Mouse (Mus musculus) midbrain, embryonic 10.5 days (tissue): ENCODE results near the gene Tmc4. TPM values are rescaled to one million over a fixed set of nuclear protein-coding genes. Genes with fewer than 3 reads are reported as not detected.
"Not testable (repeated sequence)": the region's sequence is repeated elsewhere in the genome, so short reads cannot be mapped to it uniquely, and the experiment has no call there.

Experiments used
- DNase-seq: peaks from one replicate; pipeline ENCODE4 v3.0.0-alpha.2; 2017; ENCODE audit warnings: low spot score
- H3K27ac ChIP-seq: fragments of 300-500 bp; sonication (generic); replicated peaks from 2 replicates; pipeline ENCODE4 v1.5.1; 2016; ENCODE audit warnings: mild to moderate bottlenecking
- H3K27me3 ChIP-seq: fragments of 300-500 bp; sonication (generic); 2 replicates; pipeline ENCODE4 v1.6.1; 2016; ENCODE audit warnings: low read depth, mild to moderate bottlenecking; ENCODE audit not compliant: poor library complexity, severe bottlenecking
- H3K36me3 ChIP-seq: fragments of 300-500 bp; sonication (generic); 2 replicates; pipeline ENCODE4 v1.6.1; 2016; ENCODE audit warnings: mild to moderate bottlenecking, moderate library complexity
- H3K4me1 ChIP-seq: fragments of 300-500 bp; sonication (generic); 2 replicates; pipeline ENCODE4 v1.6.1; 2016
- H3K4me3 ChIP-seq: fragments of 300-500 bp; sonication (generic); 2 replicates; pipeline ENCODE4 v1.5.1; 2016; ENCODE audit warnings: mild to moderate bottlenecking, moderate library complexity
- H3K9me3 ChIP-seq: fragments of 300-500 bp; sonication (generic); replicated peaks from 2 replicates; pipeline ENCODE4 v1.6.1; 2016; ENCODE audit warnings: mild to moderate bottlenecking
- WGBS: fragments of 180-500 bp; shearing (Covaris S2); methylation state at CpG from one replicate; pipeline ENCODE4 v1.1.7; 2016; 5-methylcytosine and 5-hydroxymethylcytosine counted together
- polyA plus RNA-seq: library from polyadenylated mRNA; unstranded; fragments of >200 nt; fragmentation: Nextera tagmentation; extraction: Ambion mirVana; gene quantifications from 2 replicates; pipeline ENCODE4 v1.2.1, GENCODE M21; 2016

Gene Tmc4
- polyA plus RNA-seq: 3.1 TPM in 2 replicates

DNA sequence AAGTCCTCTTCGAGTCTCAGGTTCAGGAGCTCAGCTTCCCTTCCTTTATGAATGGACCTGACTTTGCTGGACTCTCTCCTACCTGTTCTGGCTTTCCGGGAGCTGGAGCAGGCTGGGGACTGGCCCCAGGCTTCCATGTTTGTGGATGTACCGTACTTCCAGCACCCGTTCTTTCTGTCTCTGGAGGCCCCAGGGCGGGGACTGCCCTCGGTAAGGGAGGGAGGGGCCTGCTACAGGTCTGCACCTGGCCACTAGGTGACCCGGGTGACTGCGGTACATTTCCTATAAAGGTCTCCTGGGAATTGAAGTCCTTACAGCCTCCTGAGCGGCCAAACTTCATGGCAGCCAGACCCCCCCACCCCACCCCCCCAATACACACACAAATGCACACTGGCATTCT lies at the start of gene Tmc4:
TSS of gene Tmc4 (minus strand) at position 212 of the 400 bp plus-strand sequence.
- Histone ChIP-seq H3K4me1 (peaks cover 3% of the 10 kb centered on the region; the same call in 1 of the 2 replicates), H3K36me3 (peaks cover 15% of the 10 kb centered on the region; the same call in 1 of the 2 replicates), H3K27ac (no peak within 1 kb of the TSS), H3K4me3 (no peak within 1 kb of the TSS), H3K9me3 (no peaks in the 10 kb centered on the region), H3K27me3 (no peaks in the 10 kb centered on the region)
- DNase-seq: no peak
- 59% methylated on average over 9 of the region's 9 CpGs for WGBS

- not testable (repeated sequence) for H3K27ac ChIP-seq, DNase-seq, H3K4me1 ChIP-seq, H3K9me3 ChIP-seq, H3K4me3 ChIP-seq, H3K27me3 ChIP-seq, H3K36me3 ChIP-seq
These were observed 48.1 kb upstream of the Tmc4 start for GRCm38 (mm10) chr7:3725459-3725858.

- not testable (repeated sequence) for H3K9me3 ChIP-seq, H3K27me3 ChIP-seq, H3K27ac ChIP-seq, H3K4me3 ChIP-seq, H3K4me1 ChIP-seq, H3K36me3 ChIP-seq, DNase-seq
- WGBS: 56% methylated on average over 1 of the region's 3 CpGs
These were observed 42.9 kb upstream of the Tmc4 start, which contains the start of gene Pirb for GRCm38 (mm10) chr7:3720268-3720667. Gene Pirb, minus strand, starts transcription at chr7:3720391.

DNA sequence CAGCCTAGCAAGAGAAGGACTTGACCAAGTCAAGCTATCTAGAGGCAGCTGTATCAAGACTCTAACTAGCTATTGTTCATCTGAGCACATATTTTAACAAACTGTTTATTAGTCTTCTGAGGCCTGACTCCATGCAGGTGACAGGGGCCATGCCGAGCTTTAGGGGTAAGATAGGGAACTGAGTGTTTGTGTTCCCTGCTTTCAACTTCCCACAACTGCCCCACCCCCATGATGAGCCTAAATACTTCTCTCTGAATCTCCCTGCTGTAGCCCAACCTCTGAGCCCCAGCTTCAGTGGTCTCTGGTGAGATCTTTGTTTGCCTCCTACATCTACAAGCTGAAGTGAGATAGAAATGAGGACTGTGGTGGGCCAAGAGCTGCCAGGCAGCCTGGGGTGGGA lies 37.9 kb upstream of the Tmc4 start:
- Histone ChIP-seq H3K4me1 (no peaks in the 10 kb centered on the region), H3K4me3 (no peak overlapping the region), H3K36me3 (no peaks in the 10 kb centered on the region), H3K27me3 (no peaks in the 10 kb centered on the region), H3K9me3 (no peaks in the 10 kb centered on the region), H3K27ac (no peak overlapping the region)
- 80% methylated on average over 1 of the region's 1 CpGs for WGBS
- no peak for DNase-seq

GRCm38 (mm10) chr7:3712264-3712942 lies 35.0 kb upstream of the Tmc4 start:
- no peaks in the 10 kb centered on the region for H3K4me1 ChIP-seq
- no peak overlapping the region for H3K27ac ChIP-seq
- H3K27me3 ChIP-seq: no peaks in the 10 kb centered on the region
- H3K9me3 ChIP-seq: no peaks in the 10 kb centered on the region
- 45% methylated on average over 5 of the region's 5 CpGs for WGBS
- no peak for DNase-seq
- H3K36me3 ChIP-seq: peaks cover 11% of the 10 kb centered on the region
- no peak overlapping the region for H3K4me3 ChIP-seq

- H3K27ac ChIP-seq: no peak overlapping the region
- no peaks in the 10 kb centered on the region for H3K9me3 ChIP-seq
- peaks cover 42% of the 10 kb centered on the region for H3K36me3 ChIP-seq
- H3K27me3 ChIP-seq: no peaks in the 10 kb centered on the region
- H3K4me3 ChIP-seq: no peak overlapping the region
- 88% methylated on average over 1 of the region's 1 CpGs for WGBS
- H3K4me1 ChIP-seq: peaks cover 20% of the 10 kb centered on the region
- no peak for DNase-seq
These were observed 31.6 kb upstream of the Tmc4 start for GRCm38 (mm10) chr7:3709000-3709399.

GRCm38 (mm10) chr7:3708447-3708980 lies 31.2 kb upstream of the Tmc4 start:
- H3K4me3 ChIP-seq, H3K27me3 ChIP-seq, H3K9me3 ChIP-seq, DNase-seq, H3K27ac ChIP-seq: not testable (repeated sequence)
- Histone ChIP-seq H3K36me3 (peaks cover 42% of the 10 kb centered on the region), H3K4me1 (peaks cover 21% of the 10 kb centered on the region)
- WGBS: 44% methylated on average over 5 of the region's 5 CpGs

- WGBS: 24% methylated on average over 7 of the region's 7 CpGs
- Histone ChIP-seq H3K9me3 (no peaks in the 10 kb centered on the region), H3K4me3 (no peak overlapping the region), H3K4me1 (peaks cover 28% of the 10 kb centered on the region), H3K27me3 (no peaks in the 10 kb centered on the region), H3K36me3 (peaks cover 42% of the 10 kb centered on the region), H3K27ac (no peak overlapping the region)
- no peak for DNase-seq
These were observed 30.4 kb upstream of the Tmc4 start for GRCm38 (mm10) chr7:3707568-3708413.

- Histone ChIP-seq H3K9me3 (no peaks in the 10 kb centered on the region), H3K27ac (no peak overlapping the region), H3K27me3 (no peaks in the 10 kb centered on the region), H3K4me1 (peaks cover 28% of the 10 kb centered on the region), H3K4me3 (peak overlapping the region; percentile 88; the same call in 1 of the 2 replicates), H3K36me3 (peaks cover 42% of the 10 kb centered on the region)
- WGBS: 65% methylated on average over 4 of the region's 4 CpGs
- DNase-seq: no peak
These were observed 29.7 kb upstream of the Tmc4 start for GRCm38 (mm10) chr7:3707027-3707426.

DNA sequence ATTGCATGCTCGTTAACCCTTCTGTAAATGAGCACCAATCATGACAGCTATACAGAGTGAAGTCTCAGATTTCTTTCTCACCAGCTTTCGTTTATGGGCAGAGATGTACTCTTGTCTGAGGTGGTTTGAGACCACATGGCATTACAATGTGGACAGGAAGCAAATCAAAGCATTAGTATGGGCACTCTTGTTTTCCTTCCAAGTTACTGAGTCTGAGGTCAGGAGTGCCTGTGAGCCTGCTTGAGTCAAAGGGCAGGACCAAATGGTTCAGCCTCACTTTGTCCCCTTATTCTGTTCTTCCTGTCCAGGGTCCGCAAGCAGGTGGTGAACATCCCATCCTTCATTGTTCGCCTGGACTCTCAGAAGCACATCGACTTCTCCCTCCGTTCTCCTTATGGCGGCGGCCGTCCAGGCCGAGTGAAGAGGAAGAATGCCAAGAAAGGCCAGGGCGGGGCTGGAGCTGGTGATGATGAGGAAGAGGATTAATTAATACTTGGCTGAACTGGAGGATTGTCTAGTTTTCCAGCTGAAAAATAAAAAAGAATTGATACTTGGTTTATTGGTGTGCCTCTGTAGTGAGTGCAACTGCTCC lies 29.1 kb upstream of the Tmc4 start:
- Histone ChIP-seq H3K4me3 (peak overlapping the region; percentile 88), H3K9me3 (no peaks in the 10 kb centered on the region), H3K27me3 (no peaks in the 10 kb centered on the region), H3K36me3 (peaks cover 45% of the 10 kb centered on the region), H3K4me1 (peaks cover 28% of the 10 kb centered on the region), H3K27ac (0 out of 2 replicates have a peak overlapping the region, but pooled peaks have one; percentile 96)
- DNase-seq: no peak
- WGBS: 75% methylated on average over 11 of the region's 11 CpGs

DNA sequence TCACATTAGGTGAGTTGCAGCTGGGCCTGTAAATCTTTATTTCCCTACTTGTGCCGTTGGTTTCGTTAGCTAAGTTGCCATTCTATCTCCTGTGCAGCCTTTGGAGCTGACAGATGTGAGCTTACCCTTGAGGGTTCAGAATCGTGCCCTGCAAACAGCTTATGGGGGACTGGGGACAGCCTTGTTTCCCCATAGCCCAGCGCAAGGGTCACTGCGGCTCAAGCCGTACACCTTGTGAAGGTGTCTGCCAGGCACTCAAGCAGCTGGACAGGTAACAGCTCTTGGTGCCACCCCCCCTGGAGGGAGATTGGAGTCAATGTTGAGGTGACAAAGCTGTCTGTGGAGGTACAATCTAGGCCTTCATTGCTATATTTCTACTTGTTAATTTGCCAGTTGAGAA lies 28.6 kb upstream of the Tmc4 start:
- H3K36me3 ChIP-seq: peaks cover 50% of the 10 kb centered on the region
- no peaks in the 10 kb centered on the region for H3K27me3 ChIP-seq
- peaks cover 28% of the 10 kb centered on the region for H3K4me1 ChIP-seq
- H3K4me3 ChIP-seq: peak overlapping the region; percentile 88
- 52% methylated on average over 6 of the region's 6 CpGs for whole genome bisulfite sequencing
- no peak for DNase-seq
- H3K27ac ChIP-seq: peak overlapping the region; percentile 96; the same call in 1 of the 2 replicates
- no peaks in the 10 kb centered on the region for H3K9me3 ChIP-seq

GRCm38 (mm10) chr7:3705461-3705860 lies 28.1 kb upstream of the Tmc4 start:
- 7% methylated on average over 7 of the region's 7 CpGs for WGBS
- peaks cover 55% of the 10 kb centered on the region for H3K36me3 ChIP-seq
- H3K4me3 ChIP-seq: peak overlapping the region; percentile 88
- not testable (repeated sequence) for H3K9me3 ChIP-seq, H3K27me3 ChIP-seq, DNase-seq
- H3K4me1 ChIP-seq: peaks cover 28% of the 10 kb centered on the region
- peak overlapping the region; percentile 96 for H3K27ac ChIP-seq
